Comparison of ENCODE assay signal across 10 mouse cellular contexts in the genomic region with DNA sequence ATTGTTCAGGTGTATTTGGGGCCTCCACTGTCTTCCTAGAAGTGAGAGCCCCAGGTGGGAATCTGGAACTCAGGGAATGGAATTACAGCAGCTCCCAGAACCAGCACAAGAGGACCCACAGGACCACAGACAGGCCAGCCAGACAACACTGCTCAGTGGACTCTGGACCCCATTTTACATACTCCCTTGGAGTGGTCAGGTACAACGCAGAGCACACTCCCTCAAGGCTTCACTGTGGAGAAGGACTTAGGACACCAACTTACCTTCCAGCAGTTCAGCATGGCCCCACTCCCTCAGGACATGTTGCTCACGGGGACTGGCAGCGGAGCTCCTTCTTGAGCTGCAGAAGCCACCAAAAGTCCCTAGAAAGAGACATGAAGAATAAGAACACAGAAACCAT. TPM values are rescaled to one million over a fixed set of nuclear protein-coding genes. Genes with fewer than 3 reads are reported as not detected.
DNase-seq lines count a peak whose midpoint lies in the region; ATAC-seq and TF ChIP-seq lines count a peak whose summit lies in the region.
"Had no signal": no experiment of that assay in that cellular context is flagged by ENCODE, and none has a peak within 500 bp of the region (broad histone marks: within the 10 kb centered on the region; RNA-seq: fewer than 3 reads in every experiment).

No protein-coding gene starts in this region.

- peaks cover 10% of the 10 kb centered on the region for H3K79me2 ChIP-seq in myocyte (ENCODE audit: control insufficient read depth, insufficient read depth)

- intact Hi-C loops in left cerebral cortex, postnatal 10 days (cut with DNase I) = no loop called here

- TF ChIP-seq POLR2A in myocyte (IDR thresholded peaks at IDR 0.05; ENCODE audit: insufficient read length, low read depth) = no peak

- H3K4me3 ChIP-seq in forebrain, embryonic 10.5 days = peak overlapping the region; percentile 70
- no peak overlapping the region for H3K4me3 ChIP-seq in kidney, postnatal 0 days (replicated peaks; ENCODE audit: low read depth, low read length)
- H3K4me3 ChIP-seq in myocyte = peak overlapping the region; percentile 52

- no peaks in the 10 kb centered on the region for H3K27me3 ChIP-seq in forebrain, embryonic 10.5 days (ENCODE audit: poor library complexity, severe bottlenecking)
- no peaks in the 10 kb centered on the region for H3K27me3 ChIP-seq in kidney, postnatal 0 days (ENCODE audit: insufficient read depth, low read length)
- no peaks in the 10 kb centered on the region for H3K27me3 ChIP-seq in myocyte (ENCODE audit: control insufficient read depth, insufficient read depth, insufficient read length)

- peaks cover 41% of the 10 kb centered on the region for H3K36me3 ChIP-seq in forebrain, embryonic 10.5 days (replicated peaks)
- peaks cover 37% of the 10 kb centered on the region for H3K36me3 ChIP-seq in kidney, postnatal 0 days (ENCODE audit: insufficient read depth, low read length)
- peaks cover 12% of the 10 kb centered on the region for H3K36me3 ChIP-seq in myocyte (ENCODE audit: control insufficient read depth, insufficient read depth)

- peaks cover 20% of the 10 kb centered on the region for H3K4me1 ChIP-seq in forebrain, embryonic 10.5 days
- H3K4me1 ChIP-seq in kidney, postnatal 0 days (replicated peaks; ENCODE audit: insufficient read depth, low read length) = 0 out of 2 replicates have a peak, but pooled peaks cover 5% of the 10 kb centered on the region

- no peak for ATAC-seq in kidney, postnatal 0 days (replicated peaks; ENCODE audit: low FRiP score, low read depth)

- H3K9ac ChIP-seq in kidney, postnatal 0 days (ENCODE audit: low read depth, low read length) = no peak overlapping the region

- peak overlapping the region; percentile 78 for H3K4me2 ChIP-seq in kidney, postnatal 0 days (ENCODE audit: low read length)
- H3K4me2 ChIP-seq in myocyte (ENCODE audit: low read depth) = peak overlapping the region; percentile 97

- H3K27ac ChIP-seq in forebrain, embryonic 10.5 days = no peak overlapping the region
- H3K27ac ChIP-seq in kidney, postnatal 0 days = no peak overlapping the region

- no peak for TF ChIP-seq CTCF in kidney, postnatal 0 days (IDR thresholded peaks at IDR 0.05; ENCODE audit: low read depth)

- 93% methylated on average over 3 of the region's 3 CpGs for WGBS in forebrain, embryonic 10.5 days
- 79% methylated on average over 3 of the region's 3 CpGs for WGBS in kidney, postnatal 0 days

- DNase-seq in kidney, adult 11 months = peak; percentile 47
- DNase-seq in kidney, adult 18-20 months = no peak
- DNase-seq in forebrain, embryonic 10.5 days (ENCODE audit: extremely low spot score, low spot score) = no peak
- no peak for DNase-seq in kidney, postnatal 0 days (ENCODE audit: low spot score)
- DNase-seq in yolk sac, embryonic 10.5 days (ENCODE audit: low spot score) = no peak
- DNase-seq in lung, adult 18-20 months = no peak
- DNase-seq in left cerebral cortex, postnatal 10 days (ENCODE audit: extremely low spot score in 1 of 2, low spot score in 2 of 2) = no peak
- DNase-seq: cerebellum, adult 9-11 months had no signal

- no peak overlapping the region for H3ac ChIP-seq in myocyte (ENCODE audit: control insufficient read depth, insufficient read length)

- peaks cover 6% of the 10 kb centered on the region; the same call in 1 of the 2 replicates for H3K9me3 ChIP-seq in forebrain, embryonic 10.5 days
- H3K9me3 ChIP-seq in kidney, postnatal 0 days (replicated peaks; ENCODE audit: low read length) = no peaks in the 10 kb centered on the region

TF ChIP-seq in myocyte, 11 proteins besides CTCF, POLR2A, EP300 and RAD21:
- TF ChIP-seq REST (IDR thresholded peaks at IDR 0.05; ENCODE audit: insufficient read depth, insufficient read length) = no peak
- no peak for TF ChIP-seq USF1 (IDR thresholded peaks at IDR 0.05; ENCODE audit: low read depth)

RNA-seq across cellular contexts. Expression of a gene that starts 1.0 kb away (rescaled TPM):
- polyA plus RNA-seq in forebrain, embryonic 10.5 days (2016; fragmentation: Nextera tagmentation; extraction: Ambion mirVana) = 50.9 and 52.9 TPM in 2 replicates
- 37.9 and 38.5 TPM in 2 replicates for polyA plus RNA-seq in kidney, postnatal 0 days (2015; fragmentation: Nextera tagmentation; extraction: Ambion mirVana)
- polyA plus RNA-seq in myocyte (2012; fragmentation: generic; extraction: Trizol) = 82.3 TPM
- 10 to 100 TPM; 40.1 to 43.7 TPM for total RNA-seq in left cerebral cortex, postnatal 10 days (2021)

RNA-seq across cellular contexts. Expression of a gene that starts 9.5 kb away (rescaled TPM):
- 0.36 and 0.64 TPM in 2 replicates for polyA plus RNA-seq in forebrain, embryonic 10.5 days (2016; fragmentation: Nextera tagmentation; extraction: Ambion mirVana)
- polyA plus RNA-seq in kidney, postnatal 0 days (2015; fragmentation: Nextera tagmentation; extraction: Ambion mirVana) = 0.11 and 0.36 TPM in 2 replicates
- 0.26 TPM for polyA plus RNA-seq in myocyte (2012; fragmentation: generic; extraction: Trizol)
- 1 to 10 TPM; 1.9 to 3.0 TPM for total RNA-seq in left cerebral cortex, postnatal 10 days (2021)
- polyA plus RNA-seq: small intestine, adult 2 months had no signal

RNA-seq across cellular contexts. Expression of a gene that starts 21.3 kb away (rescaled TPM):
- 92.4 and 113 TPM in 2 replicates for polyA plus RNA-seq in forebrain, embryonic 10.5 days (2016; fragmentation: Nextera tagmentation; extraction: Ambion mirVana)
- polyA plus RNA-seq in kidney, postnatal 0 days (2015; fragmentation: Nextera tagmentation; extraction: Ambion mirVana) = 74.5 and 82.4 TPM in 2 replicates
- 91.3 TPM for polyA plus RNA-seq in myocyte (2012; fragmentation: generic; extraction: Trizol)
- 10 to 100 TPM; 90.7 to 95.8 TPM for total RNA-seq in left cerebral cortex, postnatal 10 days (2021)

RNA-seq across cellular contexts. Expression of a gene that starts 29.0 kb away (rescaled TPM):
- 0.06 TPM in 1 of 2 replicates, not detected in the other for polyA plus RNA-seq in forebrain, embryonic 10.5 days (2016; fragmentation: Nextera tagmentation; extraction: Ambion mirVana)
- 0.17 and 0.28 TPM in 2 replicates for polyA plus RNA-seq in kidney, postnatal 0 days (2015; fragmentation: Nextera tagmentation; extraction: Ambion mirVana)
- polyA plus RNA-seq in myocyte (2012; fragmentation: generic; extraction: Trizol) = 0.35 TPM
- 10 to 100 TPM; 75.5 to 80.0 TPM for total RNA-seq in left cerebral cortex, postnatal 10 days (2021)

RNA-seq across cellular contexts. Expression of a gene that starts 31.7 kb away (rescaled TPM):
- polyA plus RNA-seq in forebrain, embryonic 10.5 days (2016; fragmentation: Nextera tagmentation; extraction: Ambion mirVana) = 1.1 and 1.5 TPM in 2 replicates
- 32.9 and 38.7 TPM in 2 replicates for polyA plus RNA-seq in kidney, postnatal 0 days (2015; fragmentation: Nextera tagmentation; extraction: Ambion mirVana)
- 28.9 TPM for polyA plus RNA-seq in myocyte (2012; fragmentation: generic; extraction: Trizol)
- 1 to 10 TPM; 1.7 to 2.6 TPM for total RNA-seq in left cerebral cortex, postnatal 10 days (2021)
